Mouse (Mus musculus): ENCODE data around the gene Cnrip1. TPM values are rescaled to one million over a fixed set of nuclear protein-coding genes. Genes with fewer than 3 reads are reported as not detected.
"Not testable (repeated sequence)": the region's sequence is repeated elsewhere in the genome, so short reads cannot be mapped to it uniquely, and the experiment has no call there.

The Cnrip1 gene
- total RNA-seq (2018; cell fraction: chromatin; rRNA removed): 100 to 1,000 TPM in 13 of 26 experiments, 10 to 100 TPM in 13; 22.6 to 546 (median 112) TPM
- total RNA-seq (2018; cell fraction: cytosol; rRNA removed): 100 to 1,000 TPM in 13 of 26 experiments, 10 to 100 TPM in 13; 26.2 to 266 (median 117) TPM
- total RNA-seq (2018; cell fraction: nucleus; rRNA removed): 100 to 1,000 TPM in 14 of 26 experiments, 10 to 100 TPM in 12; 23.1 to 714 (median 147) TPM
- 75.3 to 234 TPM (median 186 TPM) in 3 replicates for polyA plus RNA-seq (2018)

GRCm38 (mm10) chr11:17051545-17052475, at the start of gene Cnrip1, which contains the start of gene Plek:
TSS of gene Cnrip1 (plus strand) at chr11:17051586.
TSS of gene Plek (minus strand) at chr11:17052381.
- peak within 1 kb of the TSS; percentile 90 for H3K4me3 ChIP-seq (ENCODE audit: inconsistent target)
- 2% methylated on average over 34 of the region's 38 CpGs for WGBS (ENCODE audit: missing documents)
- H3K27ac ChIP-seq: peak within 1 kb of the TSS; percentile 98
- H3K79me2 ChIP-seq (ENCODE audit: inconsistent target): peaks cover 47% of the 10 kb centered on the region
- no peaks in the 10 kb centered on the region; the same call in 1 of the 2 replicates for H3K36me3 ChIP-seq (ENCODE audit: inconsistent target)

- H3K4me3 ChIP-seq (ENCODE audit: inconsistent target): no peak overlapping the region; the same call in 1 of the 2 replicates
- peaks cover 94% of the 10 kb centered on the region for H3K79me2 ChIP-seq (ENCODE audit: inconsistent target)
- 29% methylated on average over 7 of the region's 7 CpGs for WGBS (ENCODE audit: missing documents)
- H3K27ac ChIP-seq: peak overlapping the region; percentile 92
- H3K36me3 ChIP-seq (ENCODE audit: inconsistent target): 0 out of 2 replicates have a peak, but pooled peaks cover 7% of the 10 kb centered on the region
Observed at GRCm38 (mm10) chr11:17002739-17003373, 48.5 kb upstream of the Cnrip1 start.

- Histone ChIP-seq H3K36me3 (ENCODE audit: inconsistent target) (no peaks in the 10 kb centered on the region), H3K4me3 (ENCODE audit: inconsistent target) (no peak overlapping the region), H3K79me2 (ENCODE audit: inconsistent target) (peaks cover 91% of the 10 kb centered on the region), H3K27ac (peak overlapping the region; percentile 92)
- WGBS (ENCODE audit: missing documents): 54% methylated on average over 3 of the region's 3 CpGs
Observed at GRCm38 (mm10) chr11:17003757-17004156, 47.6 kb upstream of the Cnrip1 start.

GRCm38 (mm10) chr11:17004899-17005846, 46.2 kb upstream of the Cnrip1 start:
- peak overlapping the region; percentile 92 for H3K27ac ChIP-seq
- H3K36me3 ChIP-seq (ENCODE audit: inconsistent target): no peaks in the 10 kb centered on the region
- peak overlapping the region; percentile 77 for H3K4me3 ChIP-seq (ENCODE audit: inconsistent target)

GRCm38 (mm10) chr11:17006526-17006925, 44.9 kb upstream of the Cnrip1 start:
- Histone ChIP-seq H3K4me3 (ENCODE audit: inconsistent target) (peak overlapping the region; percentile 77), H3K79me2 (ENCODE audit: inconsistent target) (peaks cover 70% of the 10 kb centered on the region), H3K27ac (peak overlapping the region; percentile 92)
- WGBS (ENCODE audit: missing documents): no CpG with 5 or more reads among the region's 3 CpGs
- not testable (repeated sequence) for H3K36me3 ChIP-seq (ENCODE audit: inconsistent target)

More at GRCm38 (mm10) chr11:17004899-17005846, 46.2 kb upstream of the Cnrip1 start:
- WGBS (ENCODE audit: missing documents): 6% methylated on average over 4 of the region's 4 CpGs
- peaks cover 83% of the 10 kb centered on the region for H3K79me2 ChIP-seq (ENCODE audit: inconsistent target)

- 18% methylated on average over 4 of the region's 5 CpGs for WGBS (ENCODE audit: missing documents)
- peak overlapping the region; percentile 77 for H3K4me3 ChIP-seq (ENCODE audit: inconsistent target)
- H3K36me3 ChIP-seq (ENCODE audit: inconsistent target): no peaks in the 10 kb centered on the region
- H3K79me2 ChIP-seq (ENCODE audit: inconsistent target): peaks cover 61% of the 10 kb centered on the region
- peak overlapping the region; percentile 92 for H3K27ac ChIP-seq
Observed at GRCm38 (mm10) chr11:17007517-17008173, 43.7 kb upstream of the Cnrip1 start.

GRCm38 (mm10) chr11:17008498-17008941, 42.9 kb upstream of the Cnrip1 start:
- peaks cover 55% of the 10 kb centered on the region for H3K79me2 ChIP-seq (ENCODE audit: inconsistent target)
- no peaks in the 10 kb centered on the region for H3K36me3 ChIP-seq (ENCODE audit: inconsistent target)
- peak overlapping the region; percentile 77 for H3K4me3 ChIP-seq (ENCODE audit: inconsistent target)
- peak overlapping the region; percentile 92 for H3K27ac ChIP-seq
- WGBS (ENCODE audit: missing documents): 5% methylated on average over 7 of the region's 7 CpGs

GRCm38 (mm10) chr11:17012948-17013347, 38.4 kb upstream of the Cnrip1 start:
- H3K4me3 ChIP-seq (ENCODE audit: inconsistent target): no peak overlapping the region
- H3K36me3 ChIP-seq (ENCODE audit: inconsistent target): no peaks in the 10 kb centered on the region
- H3K27ac ChIP-seq: no peak overlapping the region
- H3K79me2 ChIP-seq (ENCODE audit: inconsistent target): peaks cover 12% of the 10 kb centered on the region

- H3K79me2 ChIP-seq (ENCODE audit: inconsistent target): no peaks in the 10 kb centered on the region
- H3K36me3 ChIP-seq (ENCODE audit: inconsistent target): no peaks in the 10 kb centered on the region
- no peak overlapping the region for H3K4me3 ChIP-seq (ENCODE audit: inconsistent target)
- H3K27ac ChIP-seq: no peak overlapping the region
- WGBS (ENCODE audit: missing documents): 81% methylated on average over 7 of the region's 7 CpGs
Observed at GRCm38 (mm10) chr11:17019328-17019727, 32.1 kb upstream of the Cnrip1 start.

GRCm38 (mm10) chr11:17023206-17023605, 28.2 kb upstream of the Cnrip1 start:
- WGBS (ENCODE audit: missing documents): 88% methylated on average over 5 of the region's 6 CpGs
- H3K36me3 ChIP-seq (ENCODE audit: inconsistent target): no peaks in the 10 kb centered on the region
- H3K79me2 ChIP-seq (ENCODE audit: inconsistent target): no peaks in the 10 kb centered on the region
- no peak overlapping the region for H3K27ac ChIP-seq
- H3K4me3 ChIP-seq (ENCODE audit: inconsistent target): no peak overlapping the region

GRCm38 (mm10) chr11:17023984-17024383, 27.4 kb upstream of the Cnrip1 start:
- 29% methylated on average over 2 of the region's 3 CpGs for WGBS (ENCODE audit: missing documents)
- H3K27ac ChIP-seq: no peak overlapping the region
- no peak overlapping the region for H3K4me3 ChIP-seq (ENCODE audit: inconsistent target)
- H3K79me2 ChIP-seq (ENCODE audit: inconsistent target): no peaks in the 10 kb centered on the region
- no peaks in the 10 kb centered on the region for H3K36me3 ChIP-seq (ENCODE audit: inconsistent target)

GRCm38 (mm10) chr11:17045806-17046205, 5.6 kb upstream of the Cnrip1 start:
- H3K4me3 ChIP-seq (ENCODE audit: inconsistent target): no peak overlapping the region
- WGBS (ENCODE audit: missing documents): 92% methylated on average over 2 of the region's 2 CpGs
- H3K27ac ChIP-seq: no peak overlapping the region
- H3K36me3 ChIP-seq (ENCODE audit: inconsistent target): no peaks in the 10 kb centered on the region
- no peaks in the 10 kb centered on the region for H3K79me2 ChIP-seq (ENCODE audit: inconsistent target)

GRCm38 (mm10) chr11:17052476-17053049, 1.2 kb downstream of the Cnrip1 start:
- 23% methylated on average over 6 of the region's 6 CpGs for WGBS (ENCODE audit: missing documents)
- peak overlapping the region; percentile 90 for H3K4me3 ChIP-seq (ENCODE audit: inconsistent target)
- H3K27ac ChIP-seq: peak overlapping the region; percentile 98

More at GRCm38 (mm10) chr11:17052476-17053049, 1.2 kb downstream of the Cnrip1 start:
- H3K79me2 ChIP-seq (ENCODE audit: inconsistent target): peaks cover 54% of the 10 kb centered on the region
- H3K36me3 ChIP-seq (ENCODE audit: inconsistent target): no peaks in the 10 kb centered on the region; the same call in 1 of the 2 replicates
